Mouse (Mus musculus) liver, embryonic 15.5 days (tissue): Measurements from ENCODE around the gene Copb2. TPM values are rescaled to one million over a fixed set of nuclear protein-coding genes. Genes with fewer than 3 reads are reported as not detected.

ENCODE experiments used
- ATAC-seq: fragments of 200-750 bp; cut with Nextera tagmentation; 2 replicates; pipeline ENCODE4 v1.8.0; 2017; ENCODE audit warnings: moderate number of reproducible peaks, mild to moderate bottlenecking, moderate library complexity; ENCODE audit not compliant: insufficient read depth
- H3K27ac ChIP-seq: fragments of 300-500 bp; sonication (generic); replicated peaks from 2 replicates; pipeline ENCODE4 v1.5.1; 2015; ENCODE audit warnings: mild to moderate bottlenecking, inconsistent platforms
- H3K27me3 ChIP-seq: fragments of 300-500 bp; sonication (generic); 2 replicates; pipeline ENCODE4 v1.6.1; 2015; ENCODE audit warnings: mild to moderate bottlenecking, inconsistent platforms
- H3K36me3 ChIP-seq: fragments of 300-500 bp; sonication (generic); replicated peaks from 2 replicates; pipeline ENCODE4 v1.6.1; 2015; ENCODE audit warnings: moderate library complexity, mild to moderate bottlenecking, inconsistent platforms
- H3K4me1 ChIP-seq: fragments of 300-500 bp; sonication (generic); replicated peaks from 2 replicates; pipeline ENCODE4 v1.6.1; 2015; ENCODE audit warnings: inconsistent platforms
- H3K4me2 ChIP-seq: fragments of 300-500 bp; sonication (generic); 2 replicates; pipeline ENCODE4 v1.6.1; 2015; ENCODE audit warnings: moderate library complexity, mild to moderate bottlenecking, inconsistent platforms
- H3K4me3 ChIP-seq: fragments of 300-500 bp; sonication (generic); replicated peaks from 2 replicates; pipeline ENCODE4 v1.5.1; 2015; ENCODE audit warnings: mild to moderate bottlenecking, inconsistent platforms
- H3K9ac ChIP-seq: fragments of 300-500 bp; sonication (generic); 2 replicates; pipeline ENCODE4 v1.6.1; 2015; ENCODE audit warnings: moderate library complexity, mild to moderate bottlenecking, inconsistent platforms
- H3K9me3 ChIP-seq: fragments of 300-500 bp; sonication (generic); replicated peaks from 2 replicates; pipeline ENCODE4 v1.6.1; 2016; ENCODE audit warnings: inconsistent platforms
- WGBS: fragments of 180-500 bp; shearing (Covaris S2); methylation state at CpG from one replicate; pipeline ENCODE4 v1.1.7; 2015; ENCODE audit warnings: mixed read lengths; ENCODE audit not compliant: insufficient replicate concordance; 5-methylcytosine and 5-hydroxymethylcytosine counted together
- polyA plus RNA-seq: library from polyadenylated mRNA; unstranded; fragments of >200 nt; fragmentation: Nextera tagmentation; extraction: Ambion mirVana; gene quantifications from 2 replicates; pipeline ENCODE4 v1.2.1, GENCODE M21; 2015

Copb2 gene
- polyA plus RNA-seq: 67.0 and 67.7 TPM in 2 replicates

GRCm38 (mm10) chr9:98563137-98564126, at the start of gene Copb2:
Gene Copb2 (plus strand): TSS chr9:98563721.
- Histone ChIP-seq H3K27ac (peak within 1 kb of the TSS; percentile 95), H3K9ac (peak within 1 kb of the TSS; percentile 92), H3K36me3 (peaks cover 7% of the 10 kb centered on the region), H3K27me3 (no peaks in the 10 kb centered on the region; the same call in 1 of the 2 replicates), H3K9me3 (no peaks in the 10 kb centered on the region), H3K4me3 (peak within 1 kb of the TSS; percentile 98), H3K4me1 (peaks cover 25% of the 10 kb centered on the region), H3K4me2 (peak within 1 kb of the TSS; percentile 88)
- ATAC-seq: peak; percentile 99
- under 1% methylated on average over 76 of the region's 76 CpGs for WGBS

- ATAC-seq: no peak
- WGBS: 14% methylated on average over 2 of the region's 2 CpGs
Observed at GRCm38 (mm10) chr9:98523872-98524271, 39.6 kb upstream of the Copb2 start.

GRCm38 (mm10) chr9:98524786-98525542, 38.6 kb upstream of the Copb2 start:
- H3K9me3 ChIP-seq: no peaks in the 10 kb centered on the region
- no peaks in the 10 kb centered on the region for H3K4me1 ChIP-seq
- no peak overlapping the region for H3K27ac ChIP-seq
- H3K27me3 ChIP-seq: no peaks in the 10 kb centered on the region
- H3K36me3 ChIP-seq: no peaks in the 10 kb centered on the region
- no peak overlapping the region for H3K9ac ChIP-seq
- H3K4me2 ChIP-seq: no peak overlapping the region
- no peak for ATAC-seq
- 72% methylated on average over 7 of the region's 7 CpGs for WGBS
- H3K4me3 ChIP-seq: no peak overlapping the region

More at GRCm38 (mm10) chr9:98523872-98524271, 39.6 kb upstream of the Copb2 start:
- Histone ChIP-seq H3K4me3 (no peak overlapping the region), H3K27me3 (no peaks in the 10 kb centered on the region), H3K4me2 (no peak overlapping the region), H3K27ac (no peak overlapping the region), H3K9me3 (no peaks in the 10 kb centered on the region), H3K9ac (no peak overlapping the region), H3K36me3 (no peaks in the 10 kb centered on the region), H3K4me1 (no peaks in the 10 kb centered on the region)

GRCm38 (mm10) chr9:98525543-98525924, 38.0 kb upstream of the Copb2 start:
- no peak for ATAC-seq
- no peaks in the 10 kb centered on the region for H3K9me3 ChIP-seq
- no peak overlapping the region for H3K27ac ChIP-seq
- H3K4me2 ChIP-seq: no peak overlapping the region
- H3K4me1 ChIP-seq: no peaks in the 10 kb centered on the region
- no peaks in the 10 kb centered on the region for H3K36me3 ChIP-seq
- WGBS: 60% methylated on average over 7 of the region's 7 CpGs
- H3K27me3 ChIP-seq: no peaks in the 10 kb centered on the region
- H3K9ac ChIP-seq: no peak overlapping the region
- H3K4me3 ChIP-seq: no peak overlapping the region

- H3K27ac ChIP-seq: no peak overlapping the region
- no peak overlapping the region for H3K4me2 ChIP-seq
- no peak for ATAC-seq
- no peaks in the 10 kb centered on the region for H3K36me3 ChIP-seq
- WGBS: 78% methylated on average over 7 of the region's 7 CpGs
- H3K4me1 ChIP-seq: no peaks in the 10 kb centered on the region
- H3K27me3 ChIP-seq: no peaks in the 10 kb centered on the region
- no peak overlapping the region for H3K4me3 ChIP-seq
- H3K9me3 ChIP-seq: no peaks in the 10 kb centered on the region
- no peak overlapping the region for H3K9ac ChIP-seq
Observed at GRCm38 (mm10) chr9:98527226-98527625, 36.3 kb upstream of the Copb2 start.

GRCm38 (mm10) chr9:98529776-98530175, 33.7 kb upstream of the Copb2 start:
- WGBS: 62% methylated on average over 4 of the region's 4 CpGs
- H3K4me3 ChIP-seq: no peak overlapping the region
- H3K27ac ChIP-seq: no peak overlapping the region
- no peaks in the 10 kb centered on the region for H3K9me3 ChIP-seq
- H3K4me2 ChIP-seq: no peak overlapping the region
- H3K9ac ChIP-seq: no peak overlapping the region
- H3K4me1 ChIP-seq: peaks cover 3% of the 10 kb centered on the region; the same call in 1 of the 2 replicates
- H3K27me3 ChIP-seq: no peaks in the 10 kb centered on the region
- no peaks in the 10 kb centered on the region for H3K36me3 ChIP-seq
- ATAC-seq: no peak

- Histone ChIP-seq H3K4me1 (peaks cover 4% of the 10 kb centered on the region; the same call in 1 of the 2 replicates), H3K4me2 (no peak overlapping the region), H3K36me3 (no peaks in the 10 kb centered on the region), H3K4me3 (no peak overlapping the region), H3K9ac (no peak overlapping the region), H3K27ac (no peak overlapping the region), H3K27me3 (no peaks in the 10 kb centered on the region), H3K9me3 (no peaks in the 10 kb centered on the region)
- ATAC-seq: no peak
- WGBS: 17% methylated on average over 2 of the region's 2 CpGs
Observed at GRCm38 (mm10) chr9:98530999-98531398, 32.5 kb upstream of the Copb2 start.

- Histone ChIP-seq H3K4me1 (peaks cover 4% of the 10 kb centered on the region; the same call in 1 of the 2 replicates), H3K4me3 (no peak overlapping the region), H3K9me3 (no peaks in the 10 kb centered on the region), H3K4me2 (no peak overlapping the region), H3K9ac (no peak overlapping the region), H3K27me3 (no peaks in the 10 kb centered on the region), H3K36me3 (no peaks in the 10 kb centered on the region), H3K27ac (no peak overlapping the region)
- no peak for ATAC-seq
- 57% methylated on average over 4 of the region's 4 CpGs for WGBS
Observed at GRCm38 (mm10) chr9:98534675-98535280, 28.7 kb upstream of the Copb2 start.

GRCm38 (mm10) chr9:98535763-98536162, 27.8 kb upstream of the Copb2 start:
- Histone ChIP-seq H3K4me1 (peaks cover 4% of the 10 kb centered on the region; the same call in 1 of the 2 replicates), H3K36me3 (no peaks in the 10 kb centered on the region), H3K27me3 (no peaks in the 10 kb centered on the region), H3K9me3 (no peaks in the 10 kb centered on the region), H3K27ac (no peak overlapping the region), H3K4me2 (no peak overlapping the region), H3K9ac (no peak overlapping the region), H3K4me3 (no peak overlapping the region)
- ATAC-seq: no peak

- H3K4me3 ChIP-seq: no peak overlapping the region
- peak overlapping the region; percentile 13; the same call in 1 of the 2 replicates for H3K4me2 ChIP-seq
Observed at GRCm38 (mm10) chr9:98538017-98538712, 25.4 kb upstream of the Copb2 start.

More at GRCm38 (mm10) chr9:98538017-98538712, 25.4 kb upstream of the Copb2 start:
- H3K36me3 ChIP-seq: no peaks in the 10 kb centered on the region
- H3K9ac ChIP-seq: no peak overlapping the region
- ATAC-seq: no peak
- no peaks in the 10 kb centered on the region for H3K9me3 ChIP-seq
- no peak overlapping the region for H3K27ac ChIP-seq
- H3K27me3 ChIP-seq: no peaks in the 10 kb centered on the region
- peaks cover 4% of the 10 kb centered on the region; the same call in 1 of the 2 replicates for H3K4me1 ChIP-seq
- 45% methylated on average over 13 of the region's 13 CpGs for WGBS
